Mouse (Mus musculus) heart, postnatal 0 days (tissue): ENCODE measurements around the gene Cdrt4. TPM values are rescaled to one million over a fixed set of nuclear protein-coding genes. Genes with fewer than 3 reads are reported as not detected.

Source experiments
- ATAC-seq: fragments of 200-750 bp; cut with Nextera tagmentation; 2 replicates; pipeline ENCODE4 v1.8.0; 2017; ENCODE audit warnings: low read depth, moderate number of reproducible peaks, moderate library complexity; ENCODE audit not compliant: insufficient read depth
- DNase-seq: peaks from one replicate; pipeline ENCODE4 v3.0.0-alpha.2; 2016; ENCODE audit warnings: low spot score
- H3K27ac ChIP-seq: fragments of 300-500 bp; sonication (generic); 2 replicates; pipeline ENCODE4 v1.5.1; 2014; ENCODE audit warnings: low read depth, mild to moderate bottlenecking
- H3K27me3 ChIP-seq: fragments of 300-500 bp; sonication (generic); 2 replicates; pipeline ENCODE4 v1.6.1; 2014; ENCODE audit warnings: low read length, mixed read lengths; ENCODE audit not compliant: control insufficient read depth, insufficient read depth
- H3K36me3 ChIP-seq: fragments of 300-500 bp; sonication (generic); replicated peaks from 2 replicates; pipeline ENCODE4 v1.6.1; 2014; ENCODE audit warnings: low read length, mixed read lengths; ENCODE audit not compliant: control insufficient read depth, insufficient read depth
- H3K4me1 ChIP-seq: fragments of 300-500 bp; sonication (generic); 2 replicates; pipeline ENCODE4 v1.6.1; 2014; ENCODE audit warnings: antibody characterized with exemption; ENCODE audit not compliant: control insufficient read depth, insufficient read depth
- H3K4me2 ChIP-seq: fragments of 300-500 bp; sonication (generic); 2 replicates; pipeline ENCODE4 v1.6.1; 2014; ENCODE audit warnings: low read depth, mild to moderate bottlenecking, low read length, moderate library complexity
- H3K4me3 ChIP-seq: fragments of 300-500 bp; sonication (generic); 2 replicates; pipeline ENCODE4 v1.5.1; 2014; ENCODE audit warnings: low read depth, low read length
- H3K9ac ChIP-seq: fragments of 300-500 bp; sonication (generic); replicated peaks from 2 replicates; pipeline ENCODE4 v1.6.1; 2014; ENCODE audit warnings: low read depth, low read length, mixed read lengths
- H3K9me3 ChIP-seq: fragments of 300-500 bp; sonication (generic); replicated peaks from 2 replicates; pipeline ENCODE4 v1.6.1; 2016; ENCODE audit warnings: low read length; ENCODE audit not compliant: control insufficient read depth
- CTCF ChIP-seq: IDR thresholded peaks from 2 replicates; pipeline ENCODE4 v1.5.1; 2016; ENCODE audit warnings: antibody characterized with exemption, control low read depth, low read depth
- EP300 ChIP-seq: IDR thresholded peaks from 2 replicates; pipeline ENCODE4 v1.6.1; 2016; ENCODE audit warnings: antibody characterized with exemption, low read depth
- WGBS: fragments of 180-500 bp; shearing (Covaris S2); extraction: QIAGEN DNeasy Blood & Tissue Kit; methylation state at CpG from one replicate; pipeline ENCODE4 v1.1.7; 2014; 5-methylcytosine and 5-hydroxymethylcytosine counted together
- polyA plus RNA-seq: library from polyadenylated mRNA; unstranded; fragments of >200 nt; fragmentation: Nextera tagmentation; extraction: Ambion mirVana; gene quantifications from 2 replicates; pipeline ENCODE4 v1.2.1, GENCODE M21; 2015
- total RNA-seq: library from RNA; depleted of rRNA; stranded (reverse); fragments of >200 nt; gene quantifications from 2 replicates; pipeline ENCODE4 v1.2.3, GENCODE M21; 2014; ENCODE audit warnings: low replicate concordance

Gene Cdrt4
- total and polyA plus RNA-seq, 2 experiments from 2014 or later, result 0.16 TPM; not detected in 1

DNA sequence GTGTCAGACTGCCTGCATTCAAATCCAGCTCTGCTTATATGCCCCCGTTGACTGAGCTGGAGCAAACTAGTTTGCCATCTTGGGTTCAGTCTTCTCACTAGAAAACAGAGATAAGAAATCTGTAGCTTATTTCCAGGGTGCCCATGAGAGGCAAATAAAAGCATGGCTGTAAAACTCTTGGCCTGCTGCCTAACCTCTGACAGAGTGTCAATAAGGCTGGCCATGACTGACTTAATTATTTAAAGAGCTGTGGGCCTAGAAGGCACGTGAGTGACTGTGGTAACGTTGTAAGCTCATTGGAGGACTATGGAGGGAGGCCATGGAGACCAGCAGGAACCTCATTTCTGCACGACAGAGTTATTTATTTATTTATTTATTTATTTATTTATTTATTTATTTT is 5.5 kb upstream of the Cdrt4 start:
- no peak overlapping the region for H3K4me2 ChIP-seq
- H3K9ac ChIP-seq, result no peak overlapping the region
- DNase-seq (no peak), ATAC-seq (no peak)
- H3K27me3 ChIP-seq, result no peaks in the 10 kb centered on the region
- H3K9me3 ChIP-seq, result no peaks in the 10 kb centered on the region
- TF ChIP-seq EP300 (no peak), CTCF (no peak)
- no peak overlapping the region for H3K27ac ChIP-seq
- no peaks in the 10 kb centered on the region for H3K4me1 ChIP-seq
- no peak overlapping the region for H3K4me3 ChIP-seq
- WGBS, result 59% methylated on average over 4 of the region's 4 CpGs
- H3K36me3 ChIP-seq, result no peaks in the 10 kb centered on the region

DNA sequence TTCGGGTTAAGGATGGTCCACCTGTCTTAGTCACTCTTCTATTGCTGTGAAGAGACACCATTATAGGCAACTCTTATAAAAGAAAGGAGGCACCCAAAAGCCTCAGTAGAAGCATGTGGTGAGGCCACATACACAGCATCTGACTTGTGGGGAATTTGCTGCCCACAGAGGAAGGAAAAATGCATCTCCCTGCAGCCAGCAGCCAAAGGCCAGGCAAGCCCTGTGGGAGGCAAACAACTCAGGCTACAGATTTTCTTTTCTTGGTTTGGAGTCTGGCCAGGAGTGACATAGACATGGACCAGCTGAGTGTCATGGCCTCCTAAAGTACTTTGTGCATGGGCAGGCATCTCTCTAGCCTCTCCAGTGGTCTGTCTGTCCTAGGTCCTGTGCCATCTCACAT is 1.4 kb upstream of the Cdrt4 start:
- H3K27me3 ChIP-seq, result no peaks in the 10 kb centered on the region
- no peak overlapping the region for H3K4me3 ChIP-seq
- H3K9me3 ChIP-seq, result no peaks in the 10 kb centered on the region
- DNase-seq (no peak), ATAC-seq (no peak)
- H3K9ac ChIP-seq, result no peak overlapping the region
- H3K27ac ChIP-seq, result no peak overlapping the region
- no peaks in the 10 kb centered on the region for H3K36me3 ChIP-seq
- H3K4me1 ChIP-seq, result no peaks in the 10 kb centered on the region
- 69% methylated on average over 1 of the region's 1 CpGs for WGBS
- TF ChIP-seq EP300 (no peak), CTCF (no peak)
- H3K4me2 ChIP-seq, result no peak overlapping the region

DNA sequence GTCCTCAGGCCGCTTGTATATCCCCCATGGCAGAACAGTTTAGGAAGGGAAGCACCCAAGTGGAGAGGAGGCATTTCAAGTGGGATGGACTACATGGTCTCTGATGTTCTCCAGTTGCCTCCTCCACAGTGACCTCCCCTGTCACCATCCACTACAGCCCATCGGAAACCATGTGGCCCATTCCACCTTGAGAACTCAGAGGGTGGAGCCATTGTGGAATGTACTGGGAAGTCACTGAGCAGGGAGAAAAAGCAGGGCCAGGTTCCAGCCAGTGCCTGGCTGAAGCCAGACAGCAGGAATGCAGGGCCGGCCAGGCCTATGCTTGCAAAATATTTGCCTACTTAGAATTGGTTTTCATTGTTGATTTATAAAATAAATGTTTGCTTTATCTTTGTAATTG is 3.8 kb downstream of the Cdrt4 start:
- no peaks in the 10 kb centered on the region for H3K27me3 ChIP-seq
- H3K9me3 ChIP-seq, result 0 out of 2 replicates have a peak, but pooled peaks cover 9% of the 10 kb centered on the region
- 46% methylated on average over 2 of the region's 3 CpGs for WGBS
- DNase-seq, result no peak
- ATAC-seq, result no peak
- TF ChIP-seq CTCF (no peak), EP300 (no peak)
- H3K4me2 ChIP-seq, result no peak overlapping the region
- H3K4me1 ChIP-seq, result no peaks in the 10 kb centered on the region
- H3K36me3 ChIP-seq, result no peaks in the 10 kb centered on the region
- no peak overlapping the region for H3K4me3 ChIP-seq
- H3K9ac ChIP-seq, result no peak overlapping the region
- H3K27ac ChIP-seq, result no peak overlapping the region

DNA sequence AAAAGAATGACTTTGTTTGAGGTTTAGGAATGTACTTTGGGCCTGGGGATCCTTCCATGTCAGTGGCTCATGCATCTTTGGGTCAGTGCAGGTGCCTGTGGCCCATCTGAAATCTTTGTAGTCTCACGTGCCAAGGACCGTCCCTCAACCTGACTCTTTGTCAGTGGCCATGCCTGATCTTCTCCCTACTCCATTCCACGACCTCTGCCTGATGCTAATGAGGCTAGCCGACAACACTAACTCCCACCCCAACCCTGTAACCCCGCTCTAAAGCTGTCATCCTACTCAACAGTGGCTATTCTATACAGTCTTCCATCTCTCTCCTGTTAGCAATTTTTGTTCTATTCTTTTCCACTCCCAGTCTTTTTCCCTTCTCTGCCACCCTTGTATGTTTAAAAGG is 4.2 kb downstream of the Cdrt4 start:
- H3K4me1 ChIP-seq, result no peaks in the 10 kb centered on the region
- no peak overlapping the region for H3K4me3 ChIP-seq
- ATAC-seq, result no peak
- H3K27ac ChIP-seq, result no peak overlapping the region
- WGBS, result 89% methylated on average over 5 of the region's 5 CpGs
- no peak overlapping the region for H3K9ac ChIP-seq
- H3K36me3 ChIP-seq, result no peaks in the 10 kb centered on the region
- H3K9me3 ChIP-seq, result 0 out of 2 replicates have a peak, but pooled peaks cover 9% of the 10 kb centered on the region
- no peaks in the 10 kb centered on the region for H3K27me3 ChIP-seq
- TF ChIP-seq CTCF (no peak), EP300 (no peak)
- H3K4me2 ChIP-seq, result no peak overlapping the region
- DNase-seq, result no peak

DNA sequence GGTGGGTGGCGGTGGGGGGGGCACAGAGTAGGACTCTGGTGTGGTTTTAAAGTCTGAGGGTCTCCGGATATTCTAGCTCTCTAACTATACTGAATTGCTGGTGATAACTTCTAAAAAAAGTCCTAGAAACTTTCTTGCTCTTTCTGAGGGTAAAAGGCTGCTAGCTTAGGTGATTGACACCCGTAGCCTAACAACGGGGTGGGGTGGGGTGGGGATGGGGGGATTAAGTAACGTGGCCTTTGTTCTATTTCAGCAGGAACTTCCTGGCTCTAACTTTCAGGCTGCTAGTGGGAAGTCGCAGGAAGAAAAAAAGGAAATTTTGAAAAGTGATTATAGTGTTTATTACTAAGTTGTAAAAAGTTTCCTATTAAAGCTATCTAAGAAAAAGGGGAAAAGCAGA is 4.8 kb downstream of the Cdrt4 start:
- 46% methylated on average over 6 of the region's 6 CpGs for WGBS
- DNase-seq, result no peak
- no peaks in the 10 kb centered on the region for H3K4me1 ChIP-seq

DNA sequence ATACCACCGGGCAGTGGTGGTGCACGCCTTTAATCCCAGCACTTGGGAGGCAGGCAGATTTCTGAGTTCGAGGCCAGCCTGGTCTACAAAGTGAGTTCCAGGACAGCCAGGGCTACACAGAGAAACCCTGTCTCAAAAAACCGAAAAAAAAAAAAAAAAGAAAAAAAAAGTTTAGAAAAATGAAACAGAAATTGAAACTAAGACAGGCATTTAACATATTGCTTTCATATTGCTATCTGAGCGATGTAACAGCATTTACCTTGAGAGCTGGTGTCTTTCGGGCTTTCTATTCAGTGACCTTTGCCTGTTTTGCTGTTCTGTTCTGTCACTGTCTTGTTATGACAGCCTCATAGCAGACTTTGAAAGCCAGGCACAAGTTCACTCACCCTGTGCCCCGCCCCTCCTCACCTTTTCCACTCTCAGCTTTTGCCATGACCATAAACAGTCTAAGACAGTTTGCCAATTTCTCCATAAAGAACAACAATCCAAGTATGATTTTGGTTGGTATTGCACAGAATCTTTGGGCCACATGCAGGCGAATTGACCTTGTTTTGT is 6.7 kb downstream of the Cdrt4 start:
- no peak overlapping the region for H3K4me3 ChIP-seq
- H3K4me2 ChIP-seq, result no peak overlapping the region
- H3K9ac ChIP-seq, result no peak overlapping the region
- no peaks in the 10 kb centered on the region for H3K36me3 ChIP-seq
- TF ChIP-seq CTCF, result no peak
- no peak for TF ChIP-seq EP300
- H3K27me3 ChIP-seq, result no peaks in the 10 kb centered on the region
- DNase-seq, result no peak
- H3K4me1 ChIP-seq, result no peaks in the 10 kb centered on the region
- 0 out of 2 replicates have a peak, but pooled peaks cover 9% of the 10 kb centered on the region for H3K9me3 ChIP-seq
- no peak overlapping the region for H3K27ac ChIP-seq
- WGBS, result 87% methylated on average over 8 of the region's 8 CpGs
- no peak for ATAC-seq

More for the DNA sequence above, 4.8 kb downstream of the Cdrt4 start:
- Histone ChIP-seq H3K27me3 (no peaks in the 10 kb centered on the region), H3K4me3 (no peak overlapping the region), H3K4me2 (no peak overlapping the region), H3K36me3 (no peaks in the 10 kb centered on the region), H3K27ac (no peak overlapping the region), H3K9ac (no peak overlapping the region), H3K9me3 (0 out of 2 replicates have a peak, but pooled peaks cover 9% of the 10 kb centered on the region)
- TF ChIP-seq EP300 (no peak), CTCF (no peak)
- no peak for ATAC-seq
